Mouse (Mus musculus) embryonic facial prominence, embryonic 15.5 days (tissue): Measurements from ENCODE around the gene Rps2. TPM values are rescaled to one million over a fixed set of nuclear protein-coding genes. Genes with fewer than 3 reads are reported as not detected.

Experiments
- ATAC-seq: fragments of 200-750 bp; cut with Nextera tagmentation; 2 replicates; pipeline ENCODE4 v1.8.0; 2017; ENCODE audit warnings: low read depth, moderate TSS enrichment; ENCODE audit not compliant: insufficient number of reproducible peaks, low FRiP score, low TSS enrichment
- H3K27ac ChIP-seq: fragments of 300-500 bp; sonication (generic); replicated peaks from 2 replicates; pipeline ENCODE4 v1.5.1; 2015; ENCODE audit warnings: mild to moderate bottlenecking, inconsistent platforms
- H3K27me3 ChIP-seq: fragments of 300-500 bp; sonication (generic); 2 replicates; pipeline ENCODE4 v1.6.1; 2015; ENCODE audit warnings: inconsistent platforms
- H3K36me3 ChIP-seq: fragments of 300-500 bp; sonication (generic); 2 replicates; pipeline ENCODE4 v1.6.1; 2015; ENCODE audit warnings: mild to moderate bottlenecking, inconsistent platforms
- H3K4me1 ChIP-seq: fragments of 300-500 bp; sonication (generic); 2 replicates; pipeline ENCODE4 v1.6.1; 2015; ENCODE audit warnings: inconsistent platforms
- H3K4me2 ChIP-seq: fragments of 300-500 bp; sonication (generic); replicated peaks from 2 replicates; pipeline ENCODE4 v1.6.1; 2015; ENCODE audit warnings: mild to moderate bottlenecking, inconsistent platforms
- H3K4me3 ChIP-seq: fragments of 300-500 bp; sonication (generic); replicated peaks from 2 replicates; pipeline ENCODE4 v1.5.1; 2015; ENCODE audit warnings: mild to moderate bottlenecking, inconsistent platforms
- H3K9ac ChIP-seq: fragments of 300-500 bp; sonication (generic); 2 replicates; pipeline ENCODE4 v1.6.1; 2015; ENCODE audit warnings: inconsistent platforms
- H3K9me3 ChIP-seq: fragments of 300-500 bp; sonication (generic); replicated peaks from 2 replicates; pipeline ENCODE4 v1.6.1; 2016; ENCODE audit warnings: inconsistent platforms
- WGBS: fragments of 180-500 bp; shearing (Covaris S2); methylation state at CpG from one replicate; pipeline ENCODE4 v1.1.7; 2015; 5-methylcytosine and 5-hydroxymethylcytosine counted together
- polyA plus RNA-seq: library from polyadenylated mRNA; unstranded; fragments of >200 nt; fragmentation: Nextera tagmentation; extraction: Ambion mirVana; gene quantifications from 2 replicates; pipeline ENCODE4 v1.2.1, GENCODE M21; 2015

Rps2 gene
- polyA plus RNA-seq, 1 experiment from 2014 or later, result 1,508 TPM

GRCm38 (mm10) chr17:24733434-24734050 lies 15.6 kb downstream of the Rps2 start:
- Histone ChIP-seq H3K4me2 (no peak overlapping the region), H3K27ac (no peak overlapping the region), H3K36me3 (no peaks in the 10 kb centered on the region), H3K9ac (no peak overlapping the region), H3K4me1 (peaks cover 15% of the 10 kb centered on the region), H3K27me3 (0 out of 2 replicates have a peak, but pooled peaks cover 4% of the 10 kb centered on the region), H3K9me3 (no peaks in the 10 kb centered on the region), H3K4me3 (no peak overlapping the region)
- WGBS, result 87% methylated on average over 21 of the region's 21 CpGs
- no peak for ATAC-seq

- H3K4me3 ChIP-seq, result no peak overlapping the region
- ATAC-seq, result no peak
- no peaks in the 10 kb centered on the region for H3K9me3 ChIP-seq
- no peak overlapping the region for H3K9ac ChIP-seq
- H3K27ac ChIP-seq, result no peak overlapping the region
- H3K4me2 ChIP-seq, result no peak overlapping the region
- peaks cover 15% of the 10 kb centered on the region for H3K4me1 ChIP-seq
- 0 out of 2 replicates have a peak, but pooled peaks cover under 1% of the 10 kb centered on the region for H3K36me3 ChIP-seq
- WGBS, result 83% methylated on average over 1 of the region's 1 CpGs
- 0 out of 2 replicates have a peak, but pooled peaks cover 4% of the 10 kb centered on the region for H3K27me3 ChIP-seq
Measured at GRCm38 (mm10) chr17:24734513-24734912, 16.6 kb downstream of the Rps2 start.

- peaks cover 15% of the 10 kb centered on the region for H3K4me1 ChIP-seq
- peaks cover 9% of the 10 kb centered on the region; the same call in 1 of the 2 replicates for H3K36me3 ChIP-seq
- no peak for ATAC-seq
- H3K27ac ChIP-seq, result no peak overlapping the region
- no peak overlapping the region for H3K4me3 ChIP-seq
- 0 out of 2 replicates have a peak, but pooled peaks cover 4% of the 10 kb centered on the region for H3K27me3 ChIP-seq
- 86% methylated on average over 7 of the region's 7 CpGs for WGBS
- H3K9me3 ChIP-seq, result no peaks in the 10 kb centered on the region
- H3K9ac ChIP-seq, result no peak overlapping the region
- H3K4me2 ChIP-seq, result peak overlapping the region; percentile 88; the same call in 1 of the 2 replicates
Measured at GRCm38 (mm10) chr17:24735446-24735845, 17.5 kb downstream of the Rps2 start.

GRCm38 (mm10) chr17:24736330-24737051 lies 18.6 kb downstream of the Rps2 start, which contains the start of gene Msrb1:
TSS of gene Msrb1 (plus strand) at chr17:24736642.
- H3K36me3 ChIP-seq, result peaks cover 16% of the 10 kb centered on the region; the same call in 1 of the 2 replicates
- under 1% methylated on average over 29 of the region's 29 CpGs for WGBS
- peak; percentile 96 for ATAC-seq
- H3K4me3 ChIP-seq, result peak within 1 kb of the TSS; percentile 65
- peak within 1 kb of the TSS; percentile 88 for H3K4me2 ChIP-seq
- peak within 1 kb of the TSS; percentile 70 for H3K27ac ChIP-seq
- peaks cover 15% of the 10 kb centered on the region for H3K4me1 ChIP-seq
- H3K27me3 ChIP-seq, result 0 out of 2 replicates have a peak, but pooled peaks cover 4% of the 10 kb centered on the region
- H3K9ac ChIP-seq, result peak within 1 kb of the TSS; percentile 55
- H3K9me3 ChIP-seq, result no peaks in the 10 kb centered on the region

- H3K4me2 ChIP-seq, result peak overlapping the region; percentile 88
- WGBS, result 23% methylated on average over 8 of the region's 8 CpGs
- no peaks in the 10 kb centered on the region for H3K27me3 ChIP-seq
- H3K4me1 ChIP-seq, result peaks cover 15% of the 10 kb centered on the region
- H3K9ac ChIP-seq, result peak overlapping the region; percentile 55; the same call in 1 of the 2 replicates
- H3K4me3 ChIP-seq, result peak overlapping the region; percentile 65
- H3K36me3 ChIP-seq, result peaks cover 17% of the 10 kb centered on the region; the same call in 1 of the 2 replicates
- no peaks in the 10 kb centered on the region for H3K9me3 ChIP-seq
- ATAC-seq, result no peak
- peak overlapping the region; percentile 70; the same call in 1 of the 2 replicates for H3K27ac ChIP-seq
Measured at GRCm38 (mm10) chr17:24737135-24737810, 19.4 kb downstream of the Rps2 start.

- Histone ChIP-seq H3K4me2 (no peak overlapping the region), H3K9me3 (no peaks in the 10 kb centered on the region), H3K9ac (no peak overlapping the region), H3K27me3 (no peaks in the 10 kb centered on the region), H3K36me3 (peaks cover 23% of the 10 kb centered on the region; the same call in 1 of the 2 replicates), H3K4me3 (no peak overlapping the region), H3K27ac (no peak overlapping the region), H3K4me1 (peaks cover 15% of the 10 kb centered on the region)
- 88% methylated on average over 4 of the region's 4 CpGs for WGBS
- no peak for ATAC-seq
Measured at GRCm38 (mm10) chr17:24738238-24738637, 20.3 kb downstream of the Rps2 start.

- Histone ChIP-seq H3K4me3 (no peak overlapping the region), H3K9me3 (no peaks in the 10 kb centered on the region), H3K27me3 (no peaks in the 10 kb centered on the region), H3K9ac (no peak overlapping the region), H3K36me3 (peaks cover 23% of the 10 kb centered on the region; the same call in 1 of the 2 replicates), H3K4me2 (no peak overlapping the region), H3K27ac (no peak overlapping the region), H3K4me1 (peaks cover 15% of the 10 kb centered on the region)
- ATAC-seq, result no peak
- WGBS, result 82% methylated on average over 8 of the region's 8 CpGs
Measured at GRCm38 (mm10) chr17:24739926-24740325, 22.0 kb downstream of the Rps2 start.

GRCm38 (mm10) chr17:24742307-24742706 lies 24.4 kb downstream of the Rps2 start:
- Histone ChIP-seq H3K9me3 (no peaks in the 10 kb centered on the region), H3K9ac (no peak overlapping the region), H3K4me1 (peaks cover 21% of the 10 kb centered on the region), H3K27ac (no peak overlapping the region), H3K4me2 (no peak overlapping the region), H3K27me3 (no peaks in the 10 kb centered on the region), H3K4me3 (no peak overlapping the region), H3K36me3 (peaks cover 23% of the 10 kb centered on the region; the same call in 1 of the 2 replicates)
- 77% methylated on average over 8 of the region's 8 CpGs for WGBS
- ATAC-seq, result no peak

GRCm38 (mm10) chr17:24743896-24744295 lies 26.0 kb downstream of the Rps2 start:
- 64% methylated on average over 5 of the region's 5 CpGs for WGBS
- no peak overlapping the region for H3K4me2 ChIP-seq

GRCm38 (mm10) chr17:24744381-24744780 lies 26.5 kb downstream of the Rps2 start:
- WGBS, result 56% methylated on average over 3 of the region's 3 CpGs
- H3K4me1 ChIP-seq, result peaks cover 21% of the 10 kb centered on the region
- no peaks in the 10 kb centered on the region for H3K27me3 ChIP-seq
- H3K9me3 ChIP-seq, result no peaks in the 10 kb centered on the region
- H3K27ac ChIP-seq, result no peak overlapping the region
- H3K4me3 ChIP-seq, result no peak overlapping the region
- H3K9ac ChIP-seq, result no peak overlapping the region
- no peak for ATAC-seq
- peaks cover 23% of the 10 kb centered on the region; the same call in 1 of the 2 replicates for H3K36me3 ChIP-seq
- H3K4me2 ChIP-seq, result no peak overlapping the region

More at GRCm38 (mm10) chr17:24743896-24744295, 26.0 kb downstream of the Rps2 start:
- no peak for ATAC-seq
- Histone ChIP-seq H3K9me3 (no peaks in the 10 kb centered on the region), H3K9ac (no peak overlapping the region), H3K4me1 (peaks cover 21% of the 10 kb centered on the region), H3K4me3 (no peak overlapping the region), H3K27me3 (no peaks in the 10 kb centered on the region), H3K36me3 (peaks cover 23% of the 10 kb centered on the region; the same call in 1 of the 2 replicates), H3K27ac (no peak overlapping the region)
